Mouse (Mus musculus) neutrophil, adult 83 days (primary cell): Measurements from ENCODE around the gene Ampd1. TPM values are rescaled to one million over a fixed set of nuclear protein-coding genes. Genes with fewer than 3 reads are reported as not detected.

ENCODE experiments used
- total RNA-seq, 2 experiments: library from RNA; stranded (reverse); gene quantifications; one replicate each; pipeline ENCODE4 v1.2.4; 2023

Ampd1 gene
- not detected for total RNA-seq

GRCm38 (mm10) chr3:103073771-103074170, at the start of gene Ampd1:
Gene Ampd1 (plus strand): TSS chr3:103074014.

GRCm38 (mm10) chr3:103058207-103059157, 15.3 kb upstream of the Ampd1 start, which contains the start of gene Nras:
Gene Nras (plus strand): TSS chr3:103058285.

GRCm38 (mm10) chr3:103102454-103103390, 28.9 kb downstream of the Ampd1 start, which contains the start of gene Dennd2c:
Gene Dennd2c (plus strand): TSS chr3:103102604.

Other genes starting within 250 kb of the Ampd1 start
- not detected for gene Sycp1, start 137.9 kb upstream of the Ampd1 start, total RNA-seq
- not detected for gene Nr1h5, start 109.9 kb upstream of the Ampd1 start, total RNA-seq
- gene Sike1, start 78.3 kb upstream of the Ampd1 start, total RNA-seq, result 10 to 100 TPM; 47.7 to 59.3 TPM
- gene Csde1, start 53.6 kb upstream of the Ampd1 start, total RNA-seq, result 100 to 1,000 TPM; 183 to 214 TPM
- 10 to 100 TPM; 76.4 to 84.2 TPM for gene Nras, start 15.7 kb upstream of the Ampd1 start, total RNA-seq
- gene Dennd2c, start 28.6 kb downstream of the Ampd1 start, total RNA-seq, result 1 to 10 TPM; 1.9 to 2.2 TPM
- gene Bcas2, start 97.6 kb downstream of the Ampd1 start, total RNA-seq, result 10 to 100 TPM; 38.5 to 43.3 TPM
- 10 to 100 TPM; 40.5 to 42.2 TPM for gene Trim33, start 205.3 kb downstream of the Ampd1 start, total RNA-seq